Mouse (Mus musculus): ENCODE data around the gene Fstl4. TPM values are rescaled to one million over a fixed set of nuclear protein-coding genes. Genes with fewer than 3 reads are reported as not detected.
"Not testable (repeated sequence)": the region's sequence is repeated elsewhere in the genome, so short reads cannot be mapped to it uniquely, and the experiment has no call there.

The Fstl4 gene
- total RNA-seq, 2 experiments from 2014 or later: not detected

DNA sequence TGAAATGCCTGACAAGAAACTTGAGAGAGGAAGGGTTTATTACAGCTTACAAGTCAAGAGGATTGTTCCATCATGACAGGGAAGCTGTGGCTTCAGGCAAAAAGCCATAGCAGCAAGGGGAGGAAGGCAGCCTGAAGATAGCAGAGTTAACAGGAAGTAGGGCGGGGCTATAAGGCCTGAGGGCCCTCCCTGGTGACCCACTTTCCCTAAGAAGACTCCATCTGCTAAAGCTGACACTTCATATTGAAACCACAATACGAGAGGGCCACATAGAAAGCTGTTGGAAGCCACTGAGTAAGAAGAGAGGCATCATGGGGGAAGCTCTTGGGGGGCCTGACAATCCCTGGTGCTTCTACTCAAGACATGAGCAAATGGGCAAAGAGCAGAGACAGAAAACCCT is 364.2 kb downstream of the Fstl4 start:
- no peak for DNase-seq (ENCODE audit: low spot score)

DNA sequence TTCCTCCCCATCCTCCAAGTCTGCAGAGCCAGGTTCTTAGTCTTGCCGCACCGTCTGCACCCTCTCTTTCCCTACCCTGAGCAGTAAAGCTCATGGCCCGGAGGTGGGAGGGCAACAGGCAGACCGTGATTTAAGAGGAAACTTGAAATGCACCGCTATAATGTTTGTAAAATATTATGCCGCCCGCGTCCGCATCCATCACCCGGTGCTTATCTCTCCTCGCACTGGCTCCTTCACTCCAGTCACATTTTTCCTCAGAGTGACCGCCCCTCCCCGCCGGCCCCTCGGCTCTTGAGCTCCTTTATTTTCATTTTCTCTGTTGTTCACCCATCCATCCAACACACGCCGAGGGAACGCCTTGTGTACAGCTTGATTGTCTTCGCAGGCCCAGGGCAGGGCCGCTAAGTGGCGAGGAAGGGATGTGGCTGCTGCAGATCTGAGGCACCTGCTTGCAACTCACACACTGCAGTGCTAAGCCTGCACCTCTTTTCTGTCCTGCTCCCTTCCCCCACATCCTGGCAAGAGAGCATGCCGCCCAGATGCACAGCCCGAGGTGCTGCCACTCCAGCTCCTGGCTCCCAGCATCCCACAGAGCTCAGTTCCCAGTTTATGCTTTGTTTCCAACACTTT is 368.1 kb downstream of the Fstl4 start:
- DNase-seq (ENCODE audit: low spot score): no peak

DNA sequence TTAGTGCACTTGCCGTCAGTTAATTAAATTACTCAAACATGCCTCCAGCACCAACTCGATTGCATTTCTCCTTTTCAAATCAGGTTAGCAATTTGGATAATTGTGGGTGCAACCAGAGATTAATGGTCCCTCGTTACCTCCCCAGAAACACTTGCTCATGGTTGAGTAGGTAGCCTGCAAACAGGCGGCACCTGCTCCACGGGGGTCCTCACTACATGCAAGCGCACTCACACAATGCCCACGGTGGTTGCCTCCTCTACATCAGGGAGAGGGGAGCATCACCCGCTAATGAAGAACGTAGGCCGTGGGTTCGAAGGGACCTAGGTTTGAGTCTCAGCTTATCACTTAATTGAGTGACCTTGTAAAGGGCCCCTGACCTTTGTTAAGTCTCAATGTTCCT is 371.9 kb downstream of the Fstl4 start:
- DNase-seq (ENCODE audit: low spot score): no peak

DNA sequence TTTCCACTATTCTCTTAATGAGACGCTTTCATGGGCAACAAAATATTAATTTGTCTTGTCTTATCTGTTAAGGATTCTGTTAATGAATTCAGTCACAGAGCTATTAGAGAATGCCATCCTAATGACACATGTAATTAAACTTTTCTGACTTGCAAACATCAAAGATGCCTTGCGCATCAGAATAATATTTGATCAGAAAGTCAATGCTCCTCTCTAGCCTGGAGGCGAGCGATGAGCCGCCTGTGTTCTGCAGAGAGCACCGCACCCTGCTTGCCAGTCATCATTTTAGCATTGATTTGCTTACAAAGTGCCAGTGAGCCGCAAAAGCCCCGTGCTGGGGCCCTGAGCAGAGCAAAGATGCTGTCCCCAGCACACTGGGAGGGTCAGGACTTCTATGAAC is 372.9 kb downstream of the Fstl4 start:
- no peak for DNase-seq (ENCODE audit: low spot score)

DNA sequence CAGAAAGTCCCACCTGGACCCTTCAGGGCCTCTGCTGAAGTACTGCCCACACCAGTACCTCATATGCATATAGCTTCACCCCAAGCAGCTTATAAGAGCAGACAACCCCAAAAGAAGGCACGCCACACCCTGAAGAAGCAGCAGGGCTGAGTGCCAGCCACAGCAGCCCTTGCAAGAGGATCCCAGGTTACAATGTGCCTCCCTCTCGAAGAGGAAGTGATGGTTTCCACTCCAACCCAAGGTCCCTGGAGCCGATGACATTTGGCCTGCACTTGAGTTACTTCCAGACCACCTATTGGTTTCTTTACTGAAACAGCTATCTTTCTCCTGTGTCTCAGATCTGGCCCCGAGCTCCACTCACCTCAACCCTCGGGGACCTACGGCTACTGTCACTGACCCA is 373.8 kb downstream of the Fstl4 start:
- no peak for DNase-seq (ENCODE audit: low spot score)

DNA sequence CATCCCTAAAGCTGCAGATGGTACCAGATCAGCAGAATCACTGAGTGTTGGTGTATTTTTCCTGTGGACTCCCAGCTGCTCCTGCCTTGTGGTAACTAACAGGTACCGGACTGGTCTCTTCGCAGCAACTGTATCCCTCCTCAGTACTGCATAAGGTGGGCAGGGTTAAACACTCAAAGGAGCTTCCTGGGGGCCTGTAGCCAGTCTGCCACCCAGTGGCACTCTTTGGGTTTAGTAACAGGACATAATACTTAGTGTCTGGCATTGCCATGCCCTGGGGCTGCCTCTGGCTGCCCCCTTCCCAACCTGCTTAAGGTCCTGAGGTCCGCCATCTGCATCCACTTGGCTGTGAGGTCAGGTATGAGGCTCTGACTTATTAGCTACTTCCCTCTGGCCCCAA is 375.2 kb downstream of the Fstl4 start:
- no peak for DNase-seq (ENCODE audit: low spot score)

DNA sequence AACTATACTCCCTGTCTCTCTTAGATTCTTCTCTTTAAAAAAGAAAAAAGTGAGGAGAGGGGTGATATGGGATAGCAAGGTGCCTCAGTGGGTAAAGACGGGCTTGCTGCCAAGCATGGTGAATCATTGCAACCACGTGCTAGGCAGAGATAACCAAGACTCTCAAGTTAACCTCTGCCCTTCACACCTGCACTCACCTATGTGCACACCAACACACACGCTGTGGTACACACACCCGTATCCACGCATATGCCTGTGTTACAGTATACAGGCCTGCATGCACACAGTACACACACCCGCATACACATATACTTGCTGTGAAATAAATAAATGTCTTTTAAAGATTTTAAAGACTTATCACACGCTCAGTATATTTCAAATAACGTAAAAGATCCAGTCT is 375.8 kb downstream of the Fstl4 start:
- no peak for DNase-seq (ENCODE audit: low spot score)

DNA sequence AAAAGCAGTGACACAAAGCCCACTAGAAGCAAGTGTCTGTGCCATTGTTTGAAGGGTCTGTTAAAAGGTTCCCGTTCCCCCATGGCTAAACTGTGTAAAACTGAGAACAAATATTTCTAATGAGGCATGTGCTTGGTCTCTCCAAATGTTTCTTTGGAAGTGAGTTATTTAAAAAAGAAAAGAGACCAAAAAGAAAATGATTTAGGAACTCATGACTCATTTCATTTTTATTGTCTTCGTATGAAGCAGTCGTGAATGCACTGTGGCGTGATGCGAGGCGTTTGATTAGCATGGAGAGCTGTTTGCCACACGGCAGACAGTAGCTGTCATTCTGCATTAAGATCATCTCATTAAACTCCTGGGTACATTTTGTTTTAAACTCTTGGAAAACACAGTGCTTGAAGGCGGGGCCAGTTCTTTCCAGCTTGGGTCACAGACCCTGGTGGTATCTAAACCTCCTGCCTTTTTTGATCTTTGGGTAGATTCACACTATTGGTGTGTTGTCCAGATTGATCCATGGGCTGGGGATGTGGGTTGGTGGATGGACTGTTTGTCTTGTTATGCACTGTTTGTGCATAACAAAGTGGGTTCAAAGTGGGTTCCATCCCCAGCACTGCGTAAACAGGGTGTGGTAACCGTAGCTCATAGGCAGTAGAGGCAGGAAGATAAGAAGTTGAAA is 376.4 kb downstream of the Fstl4 start:
- no peak for DNase-seq (ENCODE audit: low spot score)

DNA sequence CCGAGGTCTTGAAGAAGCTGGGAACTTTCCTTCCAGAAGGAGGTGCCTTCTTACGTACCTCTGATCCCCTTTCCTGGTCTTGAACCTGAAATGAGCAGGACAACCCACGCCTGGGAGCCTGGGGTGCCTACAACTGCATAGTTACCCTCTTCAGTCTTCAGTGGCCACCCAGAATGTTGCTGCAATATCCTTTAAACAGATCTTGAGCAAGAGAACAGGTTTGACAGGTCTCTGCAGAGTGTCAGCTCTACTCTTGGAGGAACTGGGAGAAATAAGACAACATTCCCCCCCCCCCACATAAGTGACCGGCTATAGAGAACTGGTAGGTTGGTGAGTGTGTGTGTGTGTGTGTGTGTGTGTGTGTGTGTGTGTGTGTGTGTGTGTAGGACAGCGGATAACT is 379.1 kb downstream of the Fstl4 start:
- DNase-seq (ENCODE audit: low spot score): no peak

DNA sequence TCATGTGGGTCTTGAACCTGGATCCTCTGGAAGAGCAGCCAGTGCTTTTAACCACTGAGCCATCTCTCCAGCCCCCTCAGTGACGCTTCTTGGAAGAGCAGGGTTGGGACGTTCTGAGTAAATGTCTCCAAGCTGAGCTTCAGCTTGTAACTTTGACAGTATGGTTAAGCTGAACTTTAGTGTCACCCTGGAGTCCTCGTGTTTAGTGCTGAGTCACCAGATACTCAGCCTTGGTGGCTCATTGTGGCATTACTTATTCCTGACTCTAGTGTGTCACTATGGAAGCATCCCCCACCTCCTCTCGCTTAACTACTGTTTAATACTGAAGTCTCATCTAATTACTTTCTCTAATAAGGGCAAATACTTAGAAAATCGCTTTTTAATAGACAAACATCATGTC is 380.1 kb downstream of the Fstl4 start:
- DNase-seq (ENCODE audit: low spot score): no peak

DNA sequence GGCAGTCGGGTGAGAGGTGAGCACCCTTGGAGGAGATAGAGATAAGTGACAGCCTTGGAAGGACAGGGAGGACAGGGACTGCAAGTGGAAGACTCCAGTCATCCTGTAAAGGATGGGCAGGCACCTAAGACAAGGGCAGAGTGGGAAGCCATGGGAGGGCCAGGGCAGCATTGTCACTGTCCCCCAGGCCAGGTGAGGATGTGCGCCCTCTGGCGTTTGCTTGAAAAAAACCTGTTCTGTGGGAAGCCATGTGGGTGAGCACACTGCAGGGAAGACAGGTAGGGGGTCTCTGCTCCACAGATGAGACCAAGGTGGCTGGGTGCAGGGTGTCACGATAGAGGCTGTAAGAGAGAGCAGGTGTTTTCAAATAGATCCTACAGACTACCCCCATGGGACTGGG is 381.9 kb downstream of the Fstl4 start:
- peak; percentile 12 for DNase-seq (ENCODE audit: low spot score)

DNA sequence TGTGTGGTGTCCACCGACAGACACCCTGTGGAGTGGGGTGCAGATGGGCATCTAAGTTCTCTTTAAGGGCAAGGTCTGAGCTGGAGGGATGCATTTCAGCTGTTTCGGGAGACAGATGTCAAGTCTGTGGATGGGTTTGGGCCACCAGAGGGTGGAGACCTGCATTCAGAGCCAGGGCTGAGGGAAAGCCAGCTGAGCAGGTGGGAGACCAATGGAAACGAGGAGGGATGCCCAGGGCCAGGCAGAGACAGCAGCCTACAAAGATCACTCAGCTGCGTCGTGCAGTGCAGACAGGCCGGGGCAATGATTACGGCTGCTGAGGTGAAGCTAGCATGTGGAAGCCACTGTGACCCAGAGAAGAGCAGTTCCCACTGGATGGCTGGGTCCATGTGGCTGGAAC is 392.0 kb downstream of the Fstl4 start:
- no peak for DNase-seq (ENCODE audit: low spot score)

DNA sequence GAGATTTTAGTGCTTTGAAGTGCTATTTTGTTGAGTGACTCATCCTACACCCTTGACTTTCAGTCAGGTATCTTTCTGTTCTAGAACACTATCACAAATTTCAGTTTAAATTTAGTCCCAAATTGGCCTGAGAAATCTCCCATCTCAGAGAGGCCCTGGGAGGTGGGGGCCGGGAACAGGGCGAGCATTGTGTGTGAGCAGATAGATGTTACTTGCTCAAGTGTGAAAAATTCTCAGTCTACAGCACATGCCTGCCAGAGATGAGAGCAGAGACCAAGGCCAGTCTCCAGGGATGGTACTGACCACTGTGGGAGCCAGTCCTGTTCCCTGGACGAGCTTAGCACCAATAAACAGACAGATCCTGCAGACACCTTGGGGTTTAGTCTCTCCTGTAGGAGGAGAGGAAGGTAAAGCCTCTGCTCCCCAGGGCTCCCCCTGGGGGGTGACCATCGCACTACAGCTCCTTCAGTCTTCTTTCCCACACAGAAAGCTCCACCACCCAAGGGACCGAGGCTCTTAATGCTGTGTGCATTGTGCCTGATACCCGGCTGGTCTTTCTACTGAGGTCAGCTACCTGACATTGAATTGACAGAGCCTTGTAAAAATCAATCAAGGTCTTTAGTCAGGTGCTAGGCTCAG is 393.3 kb downstream of the Fstl4 start:
- no peak for DNase-seq (ENCODE audit: low spot score)

DNA sequence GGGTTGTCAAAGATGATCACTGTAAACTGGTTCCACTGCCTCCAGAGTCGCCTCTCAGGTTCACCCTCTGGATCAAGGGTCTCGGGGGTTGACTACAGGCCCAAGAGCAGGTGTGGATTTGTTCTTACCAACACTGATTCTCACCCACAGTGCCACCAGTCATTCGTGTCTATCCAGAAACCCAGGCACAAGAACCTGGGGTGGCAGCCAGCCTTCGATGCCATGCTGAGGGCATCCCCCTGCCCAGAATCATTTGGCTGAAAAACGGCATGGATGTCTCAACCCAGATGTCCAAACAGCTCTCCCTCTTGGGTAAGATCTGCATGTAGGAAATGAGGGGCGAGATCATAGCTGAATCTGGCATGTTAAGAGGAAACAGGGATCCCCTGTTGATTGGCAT is 398.0 kb downstream of the Fstl4 start:
- no peak for DNase-seq (ENCODE audit: low spot score)

DNA sequence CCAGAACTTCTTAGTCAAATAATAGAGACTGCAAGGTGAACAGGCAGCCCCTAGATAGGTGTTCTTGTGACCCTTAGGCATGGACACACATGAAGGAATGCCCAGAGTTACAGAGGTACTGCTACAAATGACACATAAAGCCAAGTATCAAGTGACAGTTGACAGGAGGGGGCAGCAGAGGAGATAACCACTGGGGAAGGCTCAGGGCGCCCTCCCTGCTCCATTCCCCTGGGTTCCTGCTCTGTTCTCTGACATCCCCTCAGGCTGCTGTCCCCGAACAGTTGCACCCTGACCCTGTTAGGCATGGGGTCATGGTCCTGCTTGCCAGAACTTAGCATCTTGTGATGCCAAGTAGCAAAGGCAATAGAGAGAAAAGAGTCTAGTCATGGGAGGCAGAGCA is 402.0 kb downstream of the Fstl4 start:
- no peak for DNase-seq (ENCODE audit: low spot score)

DNA sequence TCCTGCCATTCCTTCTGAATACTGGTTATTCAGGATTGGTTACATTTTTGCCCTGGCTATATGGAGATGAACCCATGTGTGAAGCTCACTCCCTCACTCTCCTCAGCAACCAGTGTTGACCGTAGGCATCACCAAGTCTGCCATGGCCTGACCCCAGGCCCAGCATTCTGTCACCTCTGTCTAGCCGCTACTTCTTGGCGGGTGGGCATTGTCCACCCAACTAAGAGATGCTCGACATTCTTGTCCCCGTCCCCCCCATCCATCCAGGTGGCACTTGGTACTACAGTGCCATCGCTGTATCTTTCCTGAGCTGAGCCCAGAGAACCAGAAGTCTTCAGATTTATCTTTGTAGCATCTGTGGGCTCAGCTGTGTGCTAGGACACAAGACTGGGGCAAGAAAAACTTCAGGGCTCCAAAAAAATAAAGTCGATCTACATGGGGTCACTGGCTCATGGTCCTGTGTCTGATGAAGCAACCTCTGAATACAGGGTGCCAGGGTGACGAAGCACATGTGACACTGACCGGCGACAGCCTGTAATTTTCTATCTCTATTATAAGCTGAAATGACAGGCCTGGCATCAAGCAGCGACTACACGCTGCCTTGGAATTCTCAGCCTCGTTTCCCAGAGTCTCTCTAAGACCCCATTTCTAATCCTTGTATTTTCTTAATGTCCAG is 417.9 kb downstream of the Fstl4 start:
- DNase-seq (ENCODE audit: low spot score): no peak

DNA sequence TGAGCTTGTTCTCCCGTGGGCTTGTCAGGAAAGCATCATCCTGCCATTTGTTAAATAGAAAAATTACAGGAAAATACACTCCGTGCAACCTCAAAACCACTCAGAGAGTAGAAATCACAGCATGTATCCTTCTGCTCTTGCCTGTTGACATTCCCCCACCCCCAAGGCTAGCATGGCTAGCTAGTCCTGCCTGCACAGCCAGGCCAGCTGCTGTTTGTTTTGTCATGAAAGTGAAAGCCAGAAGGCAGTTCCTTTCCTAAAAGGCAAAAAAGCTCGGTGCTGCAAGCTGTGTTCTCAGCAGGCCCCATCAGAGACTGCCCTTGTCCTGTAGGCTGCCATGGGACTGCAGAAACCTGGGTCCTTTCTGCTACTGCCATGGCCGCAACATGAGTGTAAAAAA is 418.4 kb downstream of the Fstl4 start:
- no peak for DNase-seq (ENCODE audit: low spot score)

DNA sequence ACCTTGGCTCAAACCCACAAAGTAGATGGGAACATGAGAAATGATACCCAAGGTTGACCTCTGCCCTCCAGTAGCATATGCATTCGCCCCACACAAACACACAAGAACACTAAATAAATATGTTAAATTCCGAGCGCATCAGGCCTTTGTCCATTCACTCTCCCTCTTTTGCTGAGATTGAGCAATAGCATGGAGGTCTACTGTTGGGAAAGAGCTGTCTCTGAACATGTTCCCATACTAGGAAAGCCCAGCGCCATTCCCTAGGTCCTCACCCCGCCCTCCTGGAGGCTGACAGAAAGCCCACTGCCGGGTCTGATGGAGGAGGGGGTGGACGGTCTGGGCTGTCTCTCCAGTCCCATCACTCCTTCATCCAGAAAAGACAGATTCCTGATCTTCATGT is 419.6 kb downstream of the Fstl4 start:
- no peak for DNase-seq (ENCODE audit: low spot score)

DNA sequence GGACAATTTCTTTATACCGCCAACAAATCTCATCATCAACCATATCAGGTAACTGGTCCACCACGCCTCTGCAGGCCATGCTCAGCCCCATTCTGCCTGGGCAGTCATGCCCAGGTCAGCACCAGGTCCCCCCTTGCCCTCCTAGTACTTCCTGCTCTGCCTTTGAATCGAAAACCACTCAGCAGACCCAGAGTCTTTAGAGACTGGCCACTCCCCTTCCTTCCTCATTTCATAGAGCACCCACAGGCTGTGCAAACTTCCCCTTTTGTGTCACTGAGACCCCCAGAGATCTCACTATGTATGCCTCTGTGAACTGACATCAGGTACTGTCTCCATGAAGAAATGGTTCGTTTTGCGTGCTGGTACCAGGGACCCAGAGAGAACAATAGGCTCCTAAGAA is 420.3 kb downstream of the Fstl4 start:
- no peak for DNase-seq (ENCODE audit: low spot score)

DNA sequence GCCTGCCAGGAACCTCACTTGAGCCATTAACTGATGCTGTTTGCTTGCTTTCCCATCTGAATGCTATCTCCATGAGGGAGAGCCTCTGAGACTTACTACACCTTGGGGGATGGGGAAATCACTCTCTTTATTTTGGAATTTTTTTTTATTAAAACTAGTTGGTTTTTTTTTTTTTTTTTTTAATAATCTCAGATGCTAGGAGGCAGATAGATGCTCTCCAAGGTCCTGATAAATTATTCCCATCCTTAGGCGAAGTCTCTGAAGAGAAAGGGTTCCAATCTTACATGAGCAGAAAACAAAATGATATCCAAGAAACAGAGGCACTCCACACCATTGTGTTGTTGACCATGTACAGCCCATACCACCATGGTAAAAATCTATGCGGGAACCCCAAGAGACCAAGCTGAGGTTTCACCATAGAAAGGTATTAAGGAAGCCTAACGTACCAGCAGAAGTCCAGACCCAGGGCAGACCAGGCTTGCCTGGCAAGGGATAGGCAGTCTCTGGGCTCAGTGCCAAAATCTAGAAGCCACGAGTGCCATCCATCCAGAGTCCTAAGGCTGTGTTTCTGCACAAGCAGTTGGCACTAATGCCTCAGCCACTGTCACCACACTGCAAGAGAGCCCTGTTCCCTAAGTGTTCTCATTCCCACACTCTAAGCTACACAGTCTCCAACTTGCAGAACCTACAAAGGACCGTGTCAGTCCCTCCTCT is 423.1 kb downstream of the Fstl4 start:
- no peak for DNase-seq (ENCODE audit: low spot score)

DNA sequence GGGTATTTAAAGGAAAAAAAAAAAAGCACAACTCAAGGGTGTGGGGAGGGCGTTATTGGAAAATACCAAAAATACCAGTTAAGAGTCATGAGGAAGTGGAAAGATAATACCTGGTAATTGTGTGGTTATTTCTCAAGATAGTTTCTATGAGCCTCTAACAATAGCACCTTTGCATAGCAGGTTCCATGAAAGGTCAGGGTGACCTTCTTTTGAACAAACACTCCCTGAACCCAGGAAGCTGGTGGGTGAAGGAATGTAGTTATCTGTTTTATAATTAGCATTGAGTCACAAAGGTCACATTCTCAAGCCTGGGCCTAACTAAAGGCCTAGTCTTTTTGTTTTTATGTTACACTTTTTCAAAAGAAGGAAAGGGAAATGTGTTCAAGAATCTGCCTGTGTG is 432.1 kb downstream of the Fstl4 start:
- DNase-seq (ENCODE audit: low spot score): not testable (repeated sequence)

DNA sequence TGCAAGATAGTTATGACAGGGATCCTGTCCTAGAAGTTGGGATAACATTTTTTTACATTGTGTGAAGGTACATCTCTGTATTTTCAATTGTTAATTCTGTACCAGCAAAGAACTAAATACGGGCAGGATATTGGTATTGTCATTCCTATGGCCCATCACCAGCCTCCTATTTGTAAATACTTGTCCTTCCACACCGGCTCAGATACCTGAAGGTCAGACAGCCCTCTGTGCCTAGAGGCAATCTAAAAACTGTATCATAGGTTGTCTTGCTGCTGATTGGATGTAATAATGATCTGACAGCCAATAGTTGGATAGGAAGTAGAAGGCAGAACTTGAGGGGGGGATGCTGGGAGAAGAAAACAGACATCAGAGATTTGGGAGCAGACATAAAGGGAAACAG is 432.7 kb downstream of the Fstl4 start:
- DNase-seq (ENCODE audit: low spot score): no peak
